Mouse (Mus musculus) B cell, adult 2 months (primary cell): ENCODE results near the gene Prx.
"Not testable (repeated sequence)": the region's sequence is repeated elsewhere in the genome, so short reads cannot be mapped to it uniquely, and the experiment has no call there.

ENCODE experiments used
- DNase-seq, 2 experiments: peaks; one replicate each; pipeline ENCODE4 v3.0.0; 2022

Prx gene

DNA sequence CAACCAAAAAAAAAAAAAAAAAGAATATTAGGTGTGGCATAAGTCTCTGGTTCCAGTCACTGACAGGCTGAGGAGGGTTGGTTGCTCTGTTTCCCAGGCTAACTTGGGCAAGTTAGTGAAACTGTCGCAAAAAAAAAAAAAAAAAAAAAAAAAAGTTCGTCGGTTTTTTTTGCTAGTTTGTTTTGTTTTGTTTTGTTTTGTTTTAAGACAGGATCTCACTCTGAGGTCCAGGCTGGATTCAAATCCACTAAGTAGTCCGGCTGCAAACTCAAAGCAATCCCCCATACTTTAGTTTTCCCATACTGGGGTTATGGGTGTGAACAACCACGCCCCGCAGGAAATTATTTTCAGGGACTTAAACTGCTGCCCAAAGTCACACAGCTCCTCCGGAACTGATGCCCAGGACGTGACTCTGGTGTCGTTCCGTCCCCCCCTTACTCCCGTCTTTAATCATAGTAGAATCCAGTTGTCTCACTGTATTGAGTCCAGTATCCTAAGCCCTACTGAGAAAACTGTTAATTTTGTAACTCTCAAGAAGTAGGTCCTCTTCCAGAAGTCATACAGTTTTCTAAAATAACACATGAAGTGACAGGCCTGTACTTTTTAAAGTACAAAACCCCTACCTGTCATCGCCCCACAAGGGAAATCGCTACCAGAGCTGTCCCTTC lies 12.9 kb upstream of the Prx start:
- DNase-seq = no peak

DNA sequence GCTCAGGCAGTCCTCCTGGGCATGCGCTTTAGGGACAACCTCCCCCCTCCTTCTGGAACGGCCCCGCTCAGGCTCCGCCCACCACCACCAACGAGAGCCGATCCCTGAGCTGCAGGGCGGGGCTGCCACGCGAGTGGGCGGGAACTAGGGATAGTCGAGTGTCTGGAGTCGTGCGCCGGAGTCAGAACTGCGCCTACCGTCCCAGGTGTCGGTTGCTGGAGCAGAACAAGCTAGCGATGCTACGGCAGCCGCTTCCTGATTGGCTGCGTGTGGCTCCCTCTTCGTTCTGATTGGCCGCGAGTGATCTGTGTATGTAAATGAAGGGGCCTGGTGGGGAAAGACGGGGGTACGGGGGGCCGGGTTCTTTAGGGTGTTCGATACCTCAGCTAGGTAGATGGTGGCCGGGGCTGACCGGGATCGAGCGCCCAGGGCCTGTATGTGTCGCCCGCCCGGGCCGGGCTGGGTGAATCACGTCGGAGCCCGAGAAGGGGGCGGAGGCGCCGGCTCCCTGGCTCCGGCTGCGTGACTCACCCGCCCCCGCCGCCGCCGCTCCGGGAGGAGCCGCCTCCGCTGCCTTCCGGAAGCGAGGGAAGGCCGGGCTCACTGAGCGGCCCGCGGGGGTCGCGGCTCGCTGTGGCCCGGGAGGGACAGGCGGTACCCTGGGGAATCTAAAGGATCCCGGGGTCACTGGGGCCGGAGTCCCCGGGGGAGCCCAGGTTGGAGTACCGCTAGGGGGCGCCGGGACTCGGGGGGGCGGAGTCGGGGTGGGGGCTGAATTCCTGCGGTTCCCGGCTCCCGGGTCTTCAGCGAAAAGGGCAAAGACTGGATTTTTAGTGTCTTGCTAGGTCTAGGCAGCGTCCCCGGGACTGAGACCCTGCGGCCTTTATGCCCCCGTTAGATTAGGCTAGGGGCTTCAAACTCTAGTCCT lies 12.1 kb upstream of the Prx start, which contains the start of gene Sertad1:
Gene Sertad1 (plus strand): TSS at position 141 of the 928 bp plus-strand sequence.
- peak; percentile 100 for DNase-seq

DNA sequence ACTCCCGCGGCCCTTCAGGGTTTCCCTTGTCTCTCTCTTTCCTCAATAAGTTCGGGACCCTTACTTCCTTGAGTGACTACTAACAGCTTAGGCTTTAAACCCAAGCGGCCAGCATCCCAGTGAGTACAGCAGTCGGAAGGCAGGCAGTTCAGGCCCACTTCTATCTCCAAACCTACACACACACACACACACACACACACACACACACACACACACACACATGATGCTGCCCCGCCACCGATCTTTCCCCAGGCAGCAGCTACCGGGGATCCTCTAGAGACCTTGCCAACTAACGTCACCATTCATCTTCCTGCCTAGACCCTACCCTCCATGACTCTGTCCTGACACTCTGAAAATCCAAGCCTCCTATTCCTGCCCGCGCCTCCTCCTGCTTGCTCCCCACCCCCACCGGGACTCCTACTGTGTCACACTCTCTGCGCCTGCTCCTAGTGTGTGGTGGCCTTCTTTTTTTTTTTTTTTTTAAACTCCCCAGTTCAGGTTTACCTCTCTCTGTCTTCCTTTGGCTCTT lies 11.3 kb upstream of the Prx start:
- no peak for DNase-seq

DNA sequence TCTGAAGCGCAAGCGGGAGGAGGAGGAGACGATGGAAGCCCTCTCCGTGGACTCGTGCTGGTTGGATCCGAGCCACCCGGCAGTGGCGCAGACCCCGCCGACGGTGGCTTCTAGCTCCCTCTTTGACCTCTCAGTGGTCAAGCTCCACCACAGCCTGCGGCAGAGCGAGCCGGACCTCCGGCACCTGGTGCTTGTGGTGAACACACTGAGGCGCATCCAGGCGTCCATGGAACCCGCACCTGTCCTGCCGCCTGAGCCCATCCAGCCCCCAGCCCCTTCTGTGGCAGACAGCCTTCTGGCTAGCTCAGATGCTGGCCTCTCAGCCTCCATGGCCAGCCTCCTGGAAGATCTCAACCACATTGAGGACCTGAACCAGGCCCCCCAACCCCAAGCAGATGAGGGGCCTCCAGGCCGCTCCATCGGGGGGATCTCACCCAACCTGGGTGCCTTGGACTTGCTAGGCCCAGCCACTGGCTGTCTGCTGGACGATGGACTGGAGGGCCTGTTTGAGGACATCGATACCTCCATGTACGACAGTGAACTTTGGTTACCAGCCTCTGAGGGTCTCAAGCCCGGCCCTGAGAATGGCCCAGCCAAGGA lies 9.8 kb upstream of the Prx start:
- no peak for DNase-seq

DNA sequence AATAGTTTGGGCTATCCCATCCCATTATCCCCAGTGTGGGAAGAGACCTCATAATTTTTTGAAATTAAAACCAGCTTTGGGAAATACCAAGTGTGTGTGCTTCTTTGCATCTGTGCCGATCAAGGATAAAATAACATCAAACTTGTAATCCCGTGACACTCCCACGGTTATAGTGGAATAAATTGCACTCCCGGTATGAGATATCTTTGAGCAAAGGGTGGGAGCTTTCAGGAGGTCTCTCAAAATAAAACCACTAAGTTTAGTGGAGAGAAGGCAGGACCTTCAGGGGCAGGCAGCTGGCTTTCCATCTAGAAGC lies 8.9 kb upstream of the Prx start:
- no peak for DNase-seq

DNA sequence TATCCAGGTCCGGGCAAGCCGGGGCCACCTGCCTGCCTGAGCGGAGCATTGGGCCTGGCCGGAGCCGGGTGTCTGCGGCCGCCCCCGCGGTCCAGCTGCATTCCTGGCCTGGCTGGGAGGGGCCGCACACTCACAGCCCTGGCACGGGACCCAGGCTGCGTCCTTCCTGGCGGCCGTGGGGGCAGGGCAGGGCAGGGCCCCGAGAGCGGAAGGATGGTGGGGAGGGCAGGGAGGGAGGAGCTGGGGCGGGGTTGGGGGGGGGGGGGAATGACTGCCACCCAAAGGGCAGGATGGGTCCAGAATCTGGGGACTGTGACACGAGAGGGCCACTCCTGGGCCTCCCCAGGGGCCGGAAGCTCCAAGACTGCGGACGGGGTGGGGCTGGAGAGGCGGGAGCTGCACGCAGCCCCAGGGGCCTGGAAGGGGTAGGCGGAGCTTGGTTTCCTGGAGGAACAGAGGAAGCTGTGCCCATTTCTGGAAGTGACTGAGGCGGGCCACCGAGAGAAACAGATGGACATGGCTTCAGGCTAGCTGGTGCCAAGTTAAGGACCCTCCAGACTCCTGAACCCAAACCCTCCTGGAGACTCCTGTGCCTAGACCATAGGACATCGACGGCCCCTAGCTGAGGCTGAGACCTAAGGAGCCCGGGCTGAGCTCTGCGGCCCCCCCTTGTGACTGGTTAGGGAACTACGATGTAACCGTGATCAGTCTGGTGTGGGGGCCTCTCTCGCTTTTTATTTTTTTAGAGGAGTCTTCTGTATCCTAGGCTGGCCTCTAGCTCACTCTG lies 8.4 kb upstream of the Prx start:
- DNase-seq = peak; percentile 93 to 94

DNA sequence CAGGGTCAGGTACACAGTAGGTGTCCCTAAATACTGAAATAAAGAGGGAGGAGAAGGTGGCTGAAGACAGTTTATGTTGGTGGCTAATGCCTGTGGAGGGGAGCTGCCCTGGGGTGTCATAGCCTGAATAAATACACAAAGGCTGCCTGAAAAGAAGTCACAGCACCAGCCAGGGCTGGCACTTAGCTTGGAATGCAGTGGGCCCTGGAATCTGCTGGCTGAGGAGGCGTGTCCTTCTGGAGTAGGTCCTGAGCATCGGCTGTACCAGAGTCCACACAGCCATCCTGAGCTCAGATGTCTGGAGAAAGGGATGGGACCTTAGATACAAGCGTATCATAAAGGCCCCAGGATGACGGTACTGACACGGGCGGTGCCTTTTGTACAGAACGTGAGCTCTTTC lies 7.3 kb upstream of the Prx start:
- no peak for DNase-seq

DNA sequence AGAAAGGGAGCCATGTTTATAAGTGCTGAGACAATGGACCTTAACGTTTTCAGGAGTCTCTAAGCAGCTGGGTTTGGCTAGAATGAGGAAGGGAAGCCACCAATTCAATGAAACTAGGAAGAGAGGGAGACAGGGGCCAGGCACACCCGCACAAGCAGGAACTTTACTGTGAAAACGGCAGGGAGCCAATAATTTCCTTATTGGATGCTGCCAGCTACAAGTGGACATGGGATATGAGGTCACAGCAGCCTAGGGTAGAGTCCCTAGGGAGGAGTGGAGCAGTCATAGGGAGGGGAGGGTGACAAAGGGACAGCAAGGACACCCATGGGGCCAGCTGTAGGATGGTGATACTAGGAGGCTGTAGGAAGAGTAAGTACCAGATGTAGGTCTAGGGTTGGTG lies 6.1 kb upstream of the Prx start:
- no peak for DNase-seq

DNA sequence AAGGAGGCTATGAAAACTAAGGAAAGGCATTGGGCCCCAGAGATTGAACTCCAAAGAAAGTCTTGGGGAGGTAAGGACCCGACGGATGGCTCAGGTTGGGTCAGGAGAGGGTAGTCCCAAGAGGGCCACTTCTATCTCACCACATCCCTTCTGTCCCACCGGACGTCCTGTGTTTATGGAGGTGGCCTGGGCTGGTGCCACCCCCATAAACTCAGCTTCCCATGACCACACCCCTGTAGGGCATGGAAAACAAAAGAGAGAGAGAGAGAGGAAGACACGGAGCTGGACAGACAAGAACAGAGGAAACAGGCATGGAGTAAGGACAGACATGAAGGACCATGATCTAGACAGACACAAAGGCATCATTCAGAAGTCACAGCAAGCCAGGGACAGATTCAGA lies 5.7 kb upstream of the Prx start:
- DNase-seq = no peak

DNA sequence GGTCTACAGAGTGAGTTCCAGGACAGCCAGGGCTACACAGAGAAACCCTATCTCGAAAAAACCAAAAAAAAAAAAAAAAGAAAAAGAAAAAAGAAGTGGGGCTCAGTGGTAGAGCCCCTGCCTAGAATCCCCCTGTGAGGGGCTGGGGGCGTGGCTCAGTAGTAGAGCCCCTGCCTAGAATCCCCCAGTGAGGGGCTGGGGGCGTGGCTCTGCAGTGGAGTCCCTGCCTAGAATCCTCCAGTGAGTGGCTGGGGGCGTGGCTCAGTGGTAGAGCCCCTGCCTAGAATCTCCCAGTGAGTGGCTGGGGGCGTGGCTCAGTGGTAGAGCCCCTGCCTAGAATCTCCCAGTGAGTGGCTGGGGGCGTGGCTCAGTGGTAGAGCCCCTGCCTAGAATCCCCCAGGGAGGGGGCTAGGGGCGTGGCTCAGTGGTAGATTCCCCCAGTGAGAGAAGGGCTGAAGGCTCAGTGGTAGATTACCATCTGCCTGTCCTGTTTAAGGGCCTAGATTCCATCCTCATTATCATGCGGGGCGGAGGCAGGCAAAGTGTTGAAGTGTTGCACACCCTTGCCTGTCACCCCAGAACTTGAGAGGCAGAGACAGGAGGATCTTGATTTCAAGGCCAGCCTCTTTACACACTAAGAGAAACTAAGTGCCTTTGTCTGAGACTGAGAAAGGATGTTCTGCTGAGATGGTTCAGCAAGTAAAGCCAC lies 4.3 kb upstream of the Prx start:
- DNase-seq = not testable (repeated sequence)

DNA sequence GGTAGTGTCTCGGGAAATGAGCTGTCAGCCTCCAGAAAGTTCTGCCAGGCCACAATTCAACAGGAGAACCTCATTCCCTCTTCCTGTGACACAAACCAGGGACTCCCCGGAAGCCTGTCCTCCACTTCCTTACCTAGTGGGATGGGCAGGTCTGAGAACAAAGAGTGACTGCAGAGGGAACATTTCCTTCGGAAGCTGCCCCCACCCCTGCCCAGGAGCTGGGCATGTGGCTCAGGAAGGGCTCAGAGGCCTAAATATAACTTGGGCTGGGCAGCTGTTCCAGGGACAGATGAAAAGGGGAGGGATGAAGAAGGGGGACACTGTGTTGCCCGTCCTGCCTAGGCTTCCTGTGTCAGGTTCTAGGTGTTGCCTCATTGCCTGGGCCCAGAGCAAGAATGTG lies 2.5 kb downstream of the Prx start:
- no peak for DNase-seq

DNA sequence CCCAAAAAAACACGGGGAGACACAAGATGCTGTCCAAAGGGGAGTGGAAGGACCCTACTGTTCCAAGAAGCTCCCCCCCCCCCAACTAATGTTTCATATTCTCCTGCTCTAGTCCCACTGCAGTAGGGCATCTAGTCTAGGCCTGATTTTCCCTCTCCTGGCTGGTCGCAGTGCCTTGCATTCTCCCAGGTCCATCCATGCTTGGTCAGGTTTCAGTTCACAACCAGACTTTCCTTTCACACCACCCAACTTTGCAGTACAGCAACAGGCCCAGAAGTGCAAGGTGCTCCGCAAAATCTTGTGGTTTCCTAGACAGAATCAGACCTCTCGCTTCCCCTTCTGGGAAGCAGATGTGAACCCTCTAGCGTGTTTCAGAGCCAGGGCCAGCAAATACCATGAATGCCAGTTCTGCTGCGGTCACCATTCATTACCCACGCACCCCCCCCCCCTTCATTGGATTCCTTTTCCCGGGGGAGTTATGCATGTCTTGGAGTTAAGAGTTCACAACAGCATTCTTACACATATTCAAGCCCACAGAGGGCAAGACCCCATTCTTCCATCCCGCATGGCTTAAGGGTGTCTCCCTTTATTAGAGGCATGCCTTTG lies 7.7 kb downstream of the Prx start:
- DNase-seq = peak; percentile 42 to 43

DNA sequence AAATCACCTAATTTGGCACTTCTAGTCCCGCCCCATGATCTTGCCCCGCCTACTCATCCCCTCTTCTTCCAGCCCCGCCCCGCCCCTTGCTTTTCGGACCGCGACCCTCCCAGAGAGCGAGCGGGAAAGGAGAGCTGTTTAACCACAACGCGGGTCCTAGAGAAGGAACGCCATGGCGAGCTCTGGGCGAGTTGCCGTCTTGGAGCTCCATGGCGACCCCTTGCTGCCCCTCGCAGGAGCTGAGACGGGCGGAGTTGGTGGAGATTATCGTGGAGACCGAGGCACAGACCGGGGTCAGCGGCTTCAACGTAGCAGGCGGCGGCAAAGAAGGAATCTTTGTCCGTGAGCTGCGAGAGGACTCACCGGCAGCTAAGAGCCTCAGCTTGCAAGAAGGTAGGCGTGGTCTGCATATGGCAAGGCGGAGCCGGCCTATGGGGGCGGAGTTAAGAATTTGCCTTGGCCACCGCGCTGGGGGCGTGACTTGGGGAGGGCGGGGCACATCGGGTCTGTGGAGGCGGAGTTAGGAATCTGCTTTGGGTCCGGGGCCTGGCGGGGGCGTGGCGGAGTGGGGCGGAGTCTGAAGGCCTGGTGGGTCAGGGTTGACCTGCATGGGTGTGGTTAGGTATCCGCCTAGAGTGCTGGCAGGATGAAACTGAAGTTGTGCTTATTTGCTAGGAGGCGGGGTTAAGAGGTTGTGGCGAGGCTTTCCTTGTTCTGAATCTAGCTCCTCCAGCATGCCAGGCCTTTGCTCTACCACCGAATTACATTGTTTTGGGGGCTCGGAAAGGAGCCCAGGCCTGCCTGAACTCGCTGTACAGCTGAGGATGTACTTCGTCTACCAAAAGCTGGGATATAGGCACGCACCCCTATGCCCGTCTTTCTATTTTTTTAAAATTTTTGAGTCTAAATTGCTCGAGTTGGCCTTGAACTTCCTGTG lies 8.9 kb downstream of the Prx start:
- peak; percentile 100 for DNase-seq

DNA sequence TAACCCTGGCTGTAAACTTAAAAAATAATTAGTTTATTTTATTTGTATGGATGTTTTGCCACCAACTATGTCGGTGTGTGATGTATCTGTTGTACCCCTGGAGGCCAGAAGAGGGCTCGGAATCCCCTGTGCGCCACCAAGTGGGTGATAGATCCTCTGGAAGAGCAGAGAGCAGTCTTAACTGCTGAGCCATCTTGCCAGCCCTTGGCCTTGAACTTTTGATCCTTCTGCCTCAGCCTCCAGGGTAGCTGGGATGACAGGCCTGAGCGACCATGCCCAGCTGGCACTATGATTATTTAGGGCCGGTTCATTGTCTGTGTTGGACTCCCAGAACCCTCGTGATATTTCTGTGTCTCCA lies 9.5 kb downstream of the Prx start:
- peak; percentile 77 to 83 for DNase-seq

DNA sequence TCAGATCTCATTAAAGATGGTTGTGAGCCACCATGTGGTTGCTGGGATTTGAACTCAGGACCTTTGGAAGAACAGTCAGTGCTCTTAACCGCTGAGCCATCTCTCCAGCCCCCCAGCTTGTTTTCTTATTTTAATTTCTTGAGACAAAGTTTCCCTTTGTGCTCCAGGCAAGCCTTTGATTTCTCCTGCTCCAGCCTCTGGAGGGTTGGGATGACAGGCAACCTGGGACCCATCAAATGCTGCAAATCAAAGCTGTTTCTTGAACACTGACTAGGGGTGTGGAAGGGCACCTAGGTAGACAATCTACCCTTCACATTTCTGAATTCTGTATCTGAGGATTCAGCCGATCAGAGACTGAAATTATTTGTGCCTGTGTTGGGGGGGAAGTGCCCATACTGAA lies 11.7 kb downstream of the Prx start:
- DNase-seq = no peak

DNA sequence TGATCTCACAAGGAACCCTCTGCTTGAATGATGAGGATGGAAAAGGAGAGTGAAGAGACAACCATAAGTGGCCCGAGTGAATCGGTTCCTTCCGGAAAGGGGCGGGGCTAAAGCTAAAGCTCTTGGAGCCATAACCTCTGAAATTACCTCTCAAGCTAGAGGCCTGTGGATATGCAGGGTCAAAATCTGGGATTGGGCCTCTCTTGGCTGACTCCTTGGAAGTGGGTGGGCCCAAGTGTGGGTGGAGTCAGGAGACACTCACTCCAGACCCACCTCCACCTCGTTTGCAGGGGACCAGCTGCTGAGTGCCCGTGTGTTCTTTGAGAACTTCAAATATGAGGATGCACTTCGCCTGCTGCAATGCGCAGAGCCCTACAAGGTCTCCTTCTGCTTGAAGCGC lies 15.8 kb downstream of the Prx start:
- no peak for DNase-seq

DNA sequence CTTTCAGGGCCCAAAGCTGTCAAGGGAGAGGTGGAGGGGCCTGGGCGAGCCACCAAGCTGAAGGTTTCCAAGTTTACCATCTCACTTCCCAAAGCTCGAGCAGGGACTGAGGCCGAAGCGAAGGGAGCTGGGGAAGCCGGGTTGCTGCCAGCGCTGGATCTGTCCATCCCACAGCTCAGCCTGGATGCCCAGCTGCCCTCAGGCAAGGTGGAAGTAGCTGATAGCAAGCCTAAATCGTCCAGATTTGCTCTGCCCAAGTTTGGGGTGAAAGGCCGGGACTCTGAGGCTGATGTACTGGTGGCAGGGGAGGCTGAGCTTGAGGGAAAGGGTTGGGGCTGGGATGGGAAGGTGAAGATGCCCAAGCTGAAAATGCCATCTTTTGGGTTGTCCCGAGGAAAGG lies 19.2 kb downstream of the Prx start:
- no peak for DNase-seq

DNA sequence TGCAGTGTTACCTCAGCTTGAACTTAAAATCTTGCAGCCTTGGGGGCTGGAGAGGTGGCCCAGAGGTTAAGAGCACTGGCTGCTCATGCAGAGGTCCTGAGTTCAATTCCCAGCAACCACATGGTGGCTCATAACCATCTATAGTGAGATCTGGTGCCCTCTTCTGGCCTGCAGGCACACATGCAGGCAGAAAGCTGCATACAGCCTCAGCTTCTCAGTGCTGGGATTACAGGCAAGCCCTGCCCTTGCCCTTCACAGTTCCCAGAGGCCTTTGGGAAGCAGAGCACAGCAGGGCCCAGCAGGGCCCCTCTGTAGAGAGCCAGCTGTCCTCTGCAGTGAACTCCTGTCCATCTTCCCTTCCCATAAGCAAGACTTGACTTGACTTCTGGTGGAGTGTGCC lies 21.0 kb downstream of the Prx start:
- no peak for DNase-seq

DNA sequence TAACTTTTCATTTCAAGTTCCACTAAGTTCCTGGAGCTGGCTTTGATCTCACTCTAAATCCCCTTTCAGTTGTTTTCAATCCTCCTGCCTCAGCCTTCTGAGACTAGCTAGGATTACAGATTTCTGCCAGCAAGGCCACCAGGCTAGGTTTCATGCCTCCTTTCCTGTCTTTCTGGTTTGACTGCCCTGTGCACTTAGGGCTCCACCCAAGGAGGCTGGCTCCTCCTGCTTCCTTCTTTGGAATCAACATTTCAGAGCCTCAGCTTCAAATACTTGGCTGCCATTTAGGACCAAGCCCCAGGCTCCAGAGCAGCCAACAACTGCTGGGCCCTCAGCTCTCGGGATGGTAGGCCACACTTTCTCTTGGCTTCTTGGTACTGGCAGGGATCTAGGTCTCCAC lies 21.5 kb downstream of the Prx start:
- no peak for DNase-seq

DNA sequence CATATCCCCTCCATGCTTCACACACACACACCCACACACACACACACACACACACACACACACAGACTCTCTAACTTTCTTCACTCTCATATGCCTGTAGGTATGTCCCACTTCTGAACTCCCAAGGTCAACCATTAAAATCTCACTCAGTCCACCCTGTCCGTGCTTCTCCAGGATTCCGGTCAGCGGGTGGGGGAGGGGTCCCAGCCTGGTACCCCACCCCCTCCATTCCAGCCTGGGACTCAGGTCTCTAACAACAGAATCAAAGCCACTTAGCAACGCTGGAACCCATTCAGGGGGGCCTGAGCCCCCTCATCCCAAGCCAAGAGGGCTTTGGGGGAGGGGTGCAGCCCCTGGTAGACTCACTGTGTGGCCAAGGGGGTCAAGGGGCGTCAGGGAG lies 23.8 kb downstream of the Prx start, which contains the start of gene Hipk4:
Gene Hipk4 (plus strand): TSS at position 301 of the 400 bp plus-strand sequence.
- DNase-seq = no peak

DNA sequence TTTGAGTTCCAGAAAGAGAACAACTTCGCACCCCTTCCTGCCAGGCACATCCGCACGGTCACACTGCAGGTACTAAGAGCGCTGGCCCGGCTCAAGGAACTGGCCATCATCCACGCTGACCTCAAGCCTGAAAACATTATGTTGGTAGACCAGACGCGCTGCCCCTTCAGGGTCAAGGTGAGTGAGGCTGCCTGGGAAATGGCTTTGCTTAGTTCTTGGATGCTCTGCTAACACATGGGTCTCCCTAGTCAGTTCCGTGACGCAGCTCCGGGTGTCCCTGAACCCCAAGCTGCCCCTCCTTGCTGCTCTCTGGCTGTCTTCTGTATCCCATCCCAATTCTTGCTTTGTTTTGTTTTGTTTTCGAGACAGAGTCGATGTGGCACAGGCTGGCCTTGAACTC lies 24.7 kb downstream of the Prx start:
- no peak for DNase-seq
